In genomic region chr12:65273807-65274206, GRCm38 (mm10) we compare ENCODE assay signal across 16 mouse cellular contexts. TPM values are rescaled to one million over a fixed set of nuclear protein-coding genes. Genes with fewer than 3 reads are reported as not detected.
A peak's percentile ranks its signal among the peaks of the same experiment; 100 is the strongest.
DNase-seq lines count a peak whose midpoint lies in the region; ATAC-seq and TF ChIP-seq lines count a peak whose summit lies in the region.
"Had no signal": no experiment of that assay in that cellular context is flagged by ENCODE, and none has a peak within 500 bp of the region (broad histone marks: within the 10 kb centered on the region; RNA-seq: fewer than 3 reads in every experiment).

No protein-coding gene starts in this region.

- H3K4me3 ChIP-seq in gastrocnemius, adult 2 months: no peak overlapping the region
- H3K4me3 ChIP-seq in lung, embryonic 14.5 days (ENCODE audit: low read depth, low read length): no peak overlapping the region
- no peak overlapping the region for H3K4me3 ChIP-seq in lung, adult 2 months (replicated peaks; ENCODE audit: extremely low read depth, low read depth, low read length)
- H3K4me3 ChIP-seq in kidney, embryonic 16.5 days (ENCODE audit: low read length): no peak overlapping the region
- H3K4me3 ChIP-seq: hindbrain, embryonic 12.5 days had no signal

- TF ChIP-seq CTCF in gastrocnemius, adult 2 months (IDR thresholded peaks at IDR 0.05): peak; percentile 1; the same call in 1 of the 2 replicates
- TF ChIP-seq CTCF in lung, embryonic 14.5 days (IDR thresholded peaks at IDR 0.05; ENCODE audit: low read depth): peak; percentile 46; the same call in 1 of the 2 replicates
- no peak for TF ChIP-seq CTCF in lung, adult 2 months (IDR thresholded peaks at IDR 0.05; ENCODE audit: insufficient read depth, low read length)

- H3K4me2 ChIP-seq in lung, embryonic 14.5 days: no peak overlapping the region
- H3K4me2 ChIP-seq in kidney, embryonic 16.5 days (replicated peaks; ENCODE audit: low read depth, low read length): no peak overlapping the region
- H3K4me2 ChIP-seq: hindbrain, embryonic 12.5 days had no signal

- no peak for ATAC-seq in lung, embryonic 14.5 days (ENCODE audit: insufficient read depth)
- ATAC-seq in kidney, embryonic 16.5 days (ENCODE audit: low FRiP score, low TSS enrichment): no peak

- H3K4me1 ChIP-seq in lung, embryonic 14.5 days (ENCODE audit: insufficient read depth): no peaks in the 10 kb centered on the region
- H3K4me1 ChIP-seq in lung, adult 2 months (ENCODE audit: control insufficient read depth, insufficient read depth, low read length): no peaks in the 10 kb centered on the region
- no peaks in the 10 kb centered on the region for H3K4me1 ChIP-seq in kidney, embryonic 16.5 days (ENCODE audit: insufficient read depth, low read length)
- H3K4me1 ChIP-seq: hindbrain, embryonic 12.5 days had no signal

- WGBS in lung, embryonic 14.5 days: 55% methylated on average over 4 of the region's 4 CpGs
- WGBS in lung, adult 2 months: 53% methylated on average over 4 of the region's 4 CpGs
- 62% methylated on average over 4 of the region's 4 CpGs for WGBS in kidney, embryonic 16.5 days

- H3K9me3 ChIP-seq in lung, embryonic 14.5 days (ENCODE audit: low read depth, low read length): no peaks in the 10 kb centered on the region
- H3K9me3 ChIP-seq in kidney, embryonic 16.5 days (ENCODE audit: low read length): no peaks in the 10 kb centered on the region
- H3K9me3 ChIP-seq: hindbrain, embryonic 12.5 days had no signal

- DNase-seq in gastrocnemius, adult 2 months: no peak
- no peak for DNase-seq in gastrocnemius, postnatal 14 days
- peak; percentile 63 for DNase-seq in lung, embryonic 14.5 days
- no peak for DNase-seq in lung, adult 2 months
- peak; percentile 48 for DNase-seq in R1 (ENCODE audit: low read depth, low spot score)
- DNase-seq in retina, adult 2 months (ENCODE audit: low read depth, low spot score): peak; percentile 6
- no peak for DNase-seq in cerebellum, adult 11 months
- DNase-seq: adrenal gland, postnatal 25 days; cerebellum, adult 9-11 months; kidney, postnatal 4 days; left cerebral cortex, postnatal 4 days; lung, postnatal 36 days; right cerebral cortex, postnatal 14 days had no signal

- no peak overlapping the region for H3K9ac ChIP-seq in lung, embryonic 14.5 days
- no peak overlapping the region for H3K9ac ChIP-seq in kidney, embryonic 16.5 days (replicated peaks; ENCODE audit: low read length)
- H3K9ac ChIP-seq: hindbrain, embryonic 12.5 days had no signal

- no peaks in the 10 kb centered on the region for H3K27me3 ChIP-seq in lung, embryonic 14.5 days (ENCODE audit: insufficient read depth, low read length)
- no peaks in the 10 kb centered on the region for H3K27me3 ChIP-seq in kidney, embryonic 16.5 days (ENCODE audit: insufficient read depth, low read length)
- H3K27me3 ChIP-seq: hindbrain, embryonic 12.5 days had no signal

- intact Hi-C loops in gastrocnemius, adult 2 months (cut with DNase I): no loop called here
- intact Hi-C loops in gastrocnemius, postnatal 14 days (cut with DNase I; ENCODE audit: low total_unique reads): no loop called here

- H3K36me3 ChIP-seq in lung, embryonic 14.5 days (ENCODE audit: insufficient read depth): no peaks in the 10 kb centered on the region
- H3K36me3 ChIP-seq in kidney, embryonic 16.5 days (ENCODE audit: insufficient read depth, low read length): no peaks in the 10 kb centered on the region
- H3K36me3 ChIP-seq: hindbrain, embryonic 12.5 days had no signal

- no peak for TF ChIP-seq POLR2A in lung, adult 2 months (IDR thresholded peaks at IDR 0.05; ENCODE audit: borderline replicate concordance, extremely low read depth, low read depth, low read length)

- H3K27ac ChIP-seq in gastrocnemius, adult 2 months: no peak overlapping the region
- H3K27ac ChIP-seq in lung, embryonic 14.5 days (ENCODE audit: low read depth): no peak overlapping the region
- no peak overlapping the region for H3K27ac ChIP-seq in kidney, embryonic 16.5 days (ENCODE audit: low read length)
- H3K27ac ChIP-seq: hindbrain, embryonic 12.5 days had no signal

RNA-seq across cellular contexts. Expression of gene Wdr20rt, which starts 48.5 kb away (rescaled TPM):
- total RNA-seq in gastrocnemius, adult 2 months (2021): not detected
- total RNA-seq in gastrocnemius, postnatal 14 days (2021): not detected
- polyA plus RNA-seq in lung, embryonic 14.5 days (2014; fragmentation: Nextera tagmentation; extraction: Ambion mirVana): not detected in 2 replicates
- polyA plus RNA-seq in lung, adult 2 months (2012; rRNA removed): not detected in 2 replicates
- not detected in 2 replicates for polyA plus RNA-seq in kidney, embryonic 16.5 days (2015; fragmentation: Nextera tagmentation; extraction: Ambion mirVana)
- total RNA-seq: adrenal gland, postnatal 25 days; left cerebral cortex, postnatal 4 days had no signal
- polyA plus RNA-seq: hindbrain, embryonic 12.5 days; stomach, embryonic 16.5 days had no signal

Comparison
In these comparisons a context has a peak if more than half of its experiments do, and no peak if none do; other contexts are left out.
1. DNase-seq: peak in lung, embryonic 14.5 days (single experiment), R1 (single experiment) and retina, adult 2 months (single experiment); none in gastrocnemius, adult 2 months (single experiment), gastrocnemius, postnatal 14 days (single experiment), lung, adult 2 months (single experiment) and cerebellum, adult 11 months (single experiment).